13 mouse cellular contexts compared by ENCODE assay signal in the genomic region with DNA sequence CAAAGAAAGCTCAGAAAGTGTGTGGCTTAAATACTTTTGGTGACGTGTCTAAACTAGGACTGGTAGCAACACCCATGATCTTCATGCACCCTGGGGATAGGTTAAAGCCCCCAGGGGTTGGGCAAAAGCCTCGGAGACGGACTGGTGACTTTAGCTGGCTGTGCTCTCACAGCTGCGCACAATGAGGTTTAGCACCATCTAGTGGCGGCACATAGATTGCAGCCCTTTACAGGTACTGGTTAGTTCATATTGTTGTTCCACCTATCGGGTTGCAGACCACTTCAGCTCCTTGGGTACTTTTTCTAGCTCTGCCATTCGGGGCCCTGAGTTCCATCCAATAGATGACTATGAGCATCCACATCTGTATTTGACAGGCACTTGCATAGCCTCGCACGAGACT. TPM values are rescaled to one million over a fixed set of nuclear protein-coding genes. Genes with fewer than 3 reads are reported as not detected.
DNase-seq lines count a peak whose midpoint lies in the region; ATAC-seq and TF ChIP-seq lines count a peak whose summit lies in the region.
"Not testable (repeated sequence)": the region's sequence is repeated elsewhere in the genome, so short reads cannot be mapped to it uniquely, and the experiment has no call there.
"Had no signal": no experiment of that assay in that cellular context is flagged by ENCODE, and none has a peak within 500 bp of the region (broad histone marks: within the 10 kb centered on the region; RNA-seq: fewer than 3 reads in every experiment).

No protein-coding gene starts in this region.

- H3K4me2 ChIP-seq in embryonic facial prominence, embryonic 14.5 days (ENCODE audit: low read depth, low read length); liver, embryonic 14.5 days (ENCODE audit: low read depth): not testable (repeated sequence)

- H3K4me3 ChIP-seq in E14TG2a.4 (replicated peaks; ENCODE audit: low read length); embryonic facial prominence, embryonic 14.5 days (ENCODE audit: low read depth, low read length); liver, embryonic 14.5 days (ENCODE audit: insufficient read depth in 1 of 2, low read depth in 2 of 2, low read length in 2 of 2): not testable (repeated sequence)

- 68% methylated on average over 6 of the region's 9 CpGs for WGBS in embryonic facial prominence, embryonic 14.5 days
- WGBS in large intestine, adult 2 months: 63% methylated on average over 8 of the region's 9 CpGs
- WGBS in liver, embryonic 14.5 days (ENCODE audit: insufficient replicate concordance): 33% methylated on average over 7 of the region's 9 CpGs

- not testable (repeated sequence) for H3K9me3 ChIP-seq in E14TG2a.4 (ENCODE audit: low read length); embryonic facial prominence, embryonic 14.5 days (ENCODE audit: control insufficient read depth, low read length); liver, embryonic 14.5 days (ENCODE audit: control insufficient read depth, low read length)

- H3K36me3 ChIP-seq in E14TG2a.4 (ENCODE audit: insufficient read depth, low read length); embryonic facial prominence, embryonic 14.5 days (ENCODE audit: control insufficient read depth, insufficient read depth, low read length); liver, embryonic 14.5 days (replicated peaks; ENCODE audit: control insufficient read depth, insufficient read depth, low read depth): not testable (repeated sequence)

- not testable (repeated sequence) for H3K27me3 ChIP-seq in E14TG2a.4 (ENCODE audit: insufficient read depth, low read length); embryonic facial prominence, embryonic 14.5 days (replicated peaks; ENCODE audit: control insufficient read depth, insufficient read depth, low read length); liver, embryonic 14.5 days (ENCODE audit: control insufficient read depth, insufficient read depth, low read length)

- H3K27ac ChIP-seq in embryonic facial prominence, embryonic 14.5 days (replicated peaks; ENCODE audit: low read depth, low read length); liver, embryonic 14.5 days: not testable (repeated sequence)

- H3K4me1 ChIP-seq in E14TG2a.4 (replicated peaks; ENCODE audit: low read depth, low read length); embryonic facial prominence, embryonic 14.5 days (ENCODE audit: control insufficient read depth, insufficient read depth, low read length); liver, embryonic 14.5 days (replicated peaks; ENCODE audit: control insufficient read depth in 2 of 2, insufficient read depth in 2 of 2, low read length in 1 of 2): not testable (repeated sequence)

- not testable (repeated sequence) for H3K9ac ChIP-seq in embryonic facial prominence, embryonic 14.5 days (ENCODE audit: low read depth, low read length); liver, embryonic 14.5 days (replicated peaks)

- not testable (repeated sequence) for TF ChIP-seq EP300 in liver, embryonic 14.5 days (IDR thresholded peaks at IDR 0.05; ENCODE audit: low read depth)

- intact Hi-C loops in heart, postnatal 14 days (cut with DNase I): not testable (repeated sequence)

- ATAC-seq in embryonic facial prominence, embryonic 14.5 days (ENCODE audit: low read depth); liver, embryonic 14.5 days (ENCODE audit: insufficient read depth): not testable (repeated sequence)

- peak; percentile 53 for TF ChIP-seq CTCF in E14TG2a.4 (conservative IDR thresholded peaks at IDR 0.05; ENCODE audit: low read length)
- peak; percentile 74 for TF ChIP-seq CTCF in liver, embryonic 14.5 days (IDR thresholded peaks at IDR 0.05; ENCODE audit: low read depth)

- DNase-seq in brain, adult 2 months (ENCODE audit: low read depth, low spot score): peak; percentile 70
- DNase-seq in embryonic facial prominence, embryonic 14.5 days (ENCODE audit: low spot score): peak; percentile 35
- DNase-seq in heart, postnatal 14 days: peak; percentile 8 to 20
- peak; percentile 0 for DNase-seq in large intestine, adult 2 months (ENCODE audit: low read depth, low spot score)
- peak; percentile 11 to 17 (median 17) for DNase-seq in liver, embryonic 14.5 days (ENCODE audit: low read depth in 3 of 3, low spot score in 3 of 3)
- peak; percentile 9 for DNase-seq in ovary, postnatal 36 days (ENCODE audit: low spot score)
- peak; percentile 18 for DNase-seq in thymus, postnatal 14 days

RNA-seq across cellular contexts. Expression of gene Gm8180, which starts 27.9 kb away (rescaled TPM):
- polyA plus RNA-seq in embryonic facial prominence, embryonic 14.5 days (2014; fragmentation: Nextera tagmentation; extraction: Ambion mirVana): not detected in 2 replicates
- not detected for total RNA-seq in heart, postnatal 14 days (2021)
- polyA plus RNA-seq in large intestine, adult 2 months (2012; rRNA removed): not detected in 2 replicates
- polyA plus RNA-seq in liver, embryonic 14.5 days (2012; rRNA removed): not detected in 2 replicates
- not detected in 2 replicates for polyA plus RNA-seq in liver, embryonic 14.5 days (2014; fragmentation: Nextera tagmentation; extraction: Ambion mirVana)
- total RNA-seq: G1E; granulocyte monocyte progenitor cell, adult 5-6 weeks had no signal
- polyA plus RNA-seq: G1E; intestine, embryonic 14.5 days; lung, embryonic 15.5 days; neural tube, embryonic 15.5 days had no signal

Comparison
In these comparisons a context has a peak if more than half of its experiments do, and no peak if none do; other contexts are left out.
1. DNase-seq: peak in every context shown above with its lines; median percentile 70 in brain, adult 2 months; 35 in embryonic facial prominence, embryonic 14.5 days; 18 in thymus, postnatal 14 days; 17 in liver, embryonic 14.5 days; 14 in heart, postnatal 14 days; 9 in ovary, postnatal 36 days; 0 in large intestine, adult 2 months.